Mouse (Mus musculus) neural tube, embryonic 10.5 days (tissue): ENCODE measurements around the gene Syngr2.
"Not testable (repeated sequence)": the region's sequence is repeated elsewhere in the genome, so short reads cannot be mapped to it uniquely, and the experiment has no call there.

Experiments used
- DNase-seq: peaks from one replicate; pipeline ENCODE4 v3.0.0-alpha.2; 2017; ENCODE audit warnings: low spot score; ENCODE audit errors: extremely low spot score

The Syngr2 gene

GRCm38 (mm10) chr11:117780582-117781111 lies 28.8 kb upstream of the Syngr2 start:
- DNase-seq: peak; percentile 71

GRCm38 (mm10) chr11:117781199-117781821 lies 28.2 kb upstream of the Syngr2 start:
- DNase-seq: peak; percentile 38

GRCm38 (mm10) chr11:117781993-117782704 lies 27.3 kb upstream of the Syngr2 start, which contains the start of the genes Tmc8 and Tmc6:
TSS of gene Tmc8 (plus strand) at chr11:117782076.
TSS of gene Tmc6 (minus strand) at chr11:117782198.
- DNase-seq: no peak

GRCm38 (mm10) chr11:117782705-117783034 lies 26.8 kb upstream of the Syngr2 start:
- no peak for DNase-seq

- peak; percentile 82 for DNase-seq
Measured at GRCm38 (mm10) chr11:117783089-117783488, 26.4 kb upstream of the Syngr2 start.

- DNase-seq: peak; percentile 32
Measured at GRCm38 (mm10) chr11:117783683-117784309, 25.7 kb upstream of the Syngr2 start.

GRCm38 (mm10) chr11:117786294-117786693 lies 23.2 kb upstream of the Syngr2 start:
- peak; percentile 54 for DNase-seq

- not testable (repeated sequence) for DNase-seq
Measured at GRCm38 (mm10) chr11:117788481-117788880, 21.0 kb upstream of the Syngr2 start.

GRCm38 (mm10) chr11:117790286-117790685 lies 19.2 kb upstream of the Syngr2 start:
- peak; percentile 77 for DNase-seq

- peak; percentile 22 for DNase-seq
Measured at GRCm38 (mm10) chr11:117790703-117791440, 18.6 kb upstream of the Syngr2 start.

GRCm38 (mm10) chr11:117791441-117791761 lies 18.1 kb upstream of the Syngr2 start:
- DNase-seq: no peak

- peak; percentile 40 for DNase-seq
Measured at GRCm38 (mm10) chr11:117792281-117792888, 17.1 kb upstream of the Syngr2 start.

- no peak for DNase-seq
Measured at GRCm38 (mm10) chr11:117794035-117794551, 15.4 kb upstream of the Syngr2 start.

GRCm38 (mm10) chr11:117796954-117797353 lies 12.5 kb upstream of the Syngr2 start:
- no peak for DNase-seq

GRCm38 (mm10) chr11:117797511-117798159 lies 11.8 kb upstream of the Syngr2 start, which contains the start of gene 6030468B19Rik:
TSS of gene 6030468B19Rik (plus strand) at chr11:117797660.
- no peak for DNase-seq

- DNase-seq: no peak
Measured at GRCm38 (mm10) chr11:117798160-117798541, 11.3 kb upstream of the Syngr2 start.

GRCm38 (mm10) chr11:117799174-117799573 lies 10.3 kb upstream of the Syngr2 start:
- no peak for DNase-seq

GRCm38 (mm10) chr11:117800038-117800437 lies 9.4 kb upstream of the Syngr2 start:
- DNase-seq: no peak

GRCm38 (mm10) chr11:117801650-117802049 lies 7.8 kb upstream of the Syngr2 start:
- no peak for DNase-seq

- no peak for DNase-seq
Measured at GRCm38 (mm10) chr11:117803166-117803688, 6.2 kb upstream of the Syngr2 start.
